Mouse (Mus musculus) intestine, embryonic 16.5 days (tissue): ENCODE data around the gene Vamp8. TPM values are rescaled to one million over a fixed set of nuclear protein-coding genes. Genes with fewer than 3 reads are reported as not detected.

Experiments
- ATAC-seq: fragments of 200-750 bp; cut with Nextera tagmentation; 2 replicates; pipeline ENCODE4 v1.8.0; 2017; ENCODE audit warnings: moderate TSS enrichment, moderate library complexity
- H3K27ac ChIP-seq: fragments of 300-500 bp; sonication (generic); 2 replicates; pipeline ENCODE4 v1.5.1; 2014; ENCODE audit warnings: mild to moderate bottlenecking, low read length
- H3K27me3 ChIP-seq: fragments of 300-500 bp; sonication (generic); replicated peaks from 2 replicates; pipeline ENCODE4 v1.6.1; 2014; ENCODE audit warnings: low read length, control low read depth, mixed read lengths; ENCODE audit not compliant: control insufficient read depth, insufficient read depth
- H3K36me3 ChIP-seq: fragments of 300-500 bp; sonication (generic); 2 replicates; pipeline ENCODE4 v1.6.1; 2014; ENCODE audit warnings: low read length, control low read depth; ENCODE audit not compliant: control insufficient read depth, insufficient read depth
- H3K4me1 ChIP-seq: fragments of 300-500 bp; sonication (generic); 2 replicates; pipeline ENCODE4 v1.6.1; 2014; ENCODE audit warnings: low read length, control low read depth, mixed read lengths; ENCODE audit not compliant: control insufficient read depth, insufficient read depth
- H3K4me2 ChIP-seq: fragments of 300-500 bp; sonication (generic); 2 replicates; pipeline ENCODE4 v1.6.1; 2014; ENCODE audit warnings: low read depth, low read length, control low read depth
- H3K4me3 ChIP-seq: fragments of 300-500 bp; sonication (generic); 2 replicates; pipeline ENCODE4 v1.5.1; 2014; ENCODE audit warnings: mild to moderate bottlenecking, low read length
- H3K9ac ChIP-seq: fragments of 300-500 bp; sonication (generic); 2 replicates; pipeline ENCODE4 v1.6.1; 2014; ENCODE audit warnings: low read depth, low read length
- H3K9me3 ChIP-seq: fragments of 300-500 bp; sonication (generic); 2 replicates; pipeline ENCODE4 v1.6.1; 2016; ENCODE audit warnings: low read length, control low read depth; ENCODE audit not compliant: control insufficient read depth
- WGBS: fragments of 180-500 bp; shearing (Covaris S2); extraction: QIAGEN DNeasy Blood & Tissue Kit; methylation state at CpG from one replicate; pipeline ENCODE4 v1.1.7; 2014; 5-methylcytosine and 5-hydroxymethylcytosine counted together
- polyA plus RNA-seq: library from polyadenylated mRNA; unstranded; fragments of >200 nt; fragmentation: Nextera tagmentation; extraction: Ambion mirVana; gene quantifications from 2 replicates; pipeline ENCODE4 v1.2.1, GENCODE M21; 2015

Vamp8 gene
- 251 and 269 TPM in 2 replicates for polyA plus RNA-seq

GRCm38 (mm10) chr6:72389941-72390771 lies at the start of gene Vamp8:
Vamp8 (minus strand) TSS chr6:72390703.
- H3K4me1 ChIP-seq: peaks cover 24% of the 10 kb centered on the region
- 1% methylated on average over 33 of the region's 33 CpGs for WGBS
- peaks cover 6% of the 10 kb centered on the region for H3K36me3 ChIP-seq
- ATAC-seq: peak; percentile 90
- H3K9ac ChIP-seq: peak within 1 kb of the TSS; percentile 87
- H3K27ac ChIP-seq: peak within 1 kb of the TSS; percentile 93
- H3K9me3 ChIP-seq: no peaks in the 10 kb centered on the region
- H3K4me2 ChIP-seq: peak within 1 kb of the TSS; percentile 81
- peak within 1 kb of the TSS; percentile 56 for H3K4me3 ChIP-seq
- H3K27me3 ChIP-seq: no peaks in the 10 kb centered on the region

- Histone ChIP-seq H3K4me3 (peak within 1 kb of the TSS; percentile 99), H3K9me3 (no peaks in the 10 kb centered on the region), H3K27ac (peak within 1 kb of the TSS; percentile 99), H3K4me2 (peak within 1 kb of the TSS; percentile 78), H3K9ac (peak within 1 kb of the TSS; percentile 100), H3K4me1 (peaks cover 9% of the 10 kb centered on the region; the same call in 1 of the 2 replicates), H3K36me3 (peaks cover 5% of the 10 kb centered on the region; the same call in 1 of the 2 replicates), H3K27me3 (no peaks in the 10 kb centered on the region)
- WGBS: under 1% methylated on average over 75 of the region's 77 CpGs
- peak; percentile 87 for ATAC-seq
These were observed 49.1 kb upstream of the Vamp8 start, which contains the start of gene Mat2a for GRCm38 (mm10) chr6:72439355-72440185. Mat2a (minus strand) TSS chr6:72439558.

GRCm38 (mm10) chr6:72438862-72439354 lies 48.4 kb upstream of the Vamp8 start:
- Histone ChIP-seq H3K4me3 (peak overlapping the region; percentile 99), H3K27ac (peak overlapping the region; percentile 99), H3K4me1 (peaks cover 9% of the 10 kb centered on the region; the same call in 1 of the 2 replicates), H3K36me3 (peaks cover 5% of the 10 kb centered on the region; the same call in 1 of the 2 replicates), H3K9ac (peak overlapping the region; percentile 100), H3K27me3 (no peaks in the 10 kb centered on the region), H3K4me2 (peak overlapping the region; percentile 78), H3K9me3 (no peaks in the 10 kb centered on the region)
- under 1% methylated on average over 56 of the region's 57 CpGs for WGBS
- ATAC-seq: peak; percentile 72

DNA sequence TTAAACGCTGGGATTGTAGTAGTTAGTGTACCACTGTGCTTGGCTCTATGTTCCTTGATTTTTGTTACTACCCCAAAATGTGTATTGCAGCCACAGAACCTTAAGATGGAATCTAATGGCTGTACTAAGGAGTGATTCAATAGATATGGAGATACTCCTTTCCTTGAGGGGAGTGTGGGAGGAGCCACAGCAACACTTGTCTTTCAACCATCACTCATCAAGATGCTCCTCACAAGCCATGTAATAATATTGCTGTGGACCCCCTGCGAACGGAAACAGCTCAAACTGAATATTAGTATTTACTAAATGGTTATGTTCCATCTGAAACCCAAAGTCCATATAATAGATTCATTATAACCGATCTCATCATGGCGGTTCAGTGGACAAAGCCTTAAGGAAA lies 47.7 kb upstream of the Vamp8 start:
- ATAC-seq: no peak
- Histone ChIP-seq H3K9me3 (no peaks in the 10 kb centered on the region), H3K36me3 (peaks cover 5% of the 10 kb centered on the region; the same call in 1 of the 2 replicates), H3K27me3 (no peaks in the 10 kb centered on the region), H3K4me3 (peak overlapping the region; percentile 99), H3K27ac (no peak overlapping the region), H3K4me1 (peaks cover 9% of the 10 kb centered on the region; the same call in 1 of the 2 replicates), H3K9ac (peak overlapping the region; percentile 100), H3K4me2 (peak overlapping the region; percentile 78)
- WGBS: 0% methylated on average over 5 of the region's 5 CpGs

DNA sequence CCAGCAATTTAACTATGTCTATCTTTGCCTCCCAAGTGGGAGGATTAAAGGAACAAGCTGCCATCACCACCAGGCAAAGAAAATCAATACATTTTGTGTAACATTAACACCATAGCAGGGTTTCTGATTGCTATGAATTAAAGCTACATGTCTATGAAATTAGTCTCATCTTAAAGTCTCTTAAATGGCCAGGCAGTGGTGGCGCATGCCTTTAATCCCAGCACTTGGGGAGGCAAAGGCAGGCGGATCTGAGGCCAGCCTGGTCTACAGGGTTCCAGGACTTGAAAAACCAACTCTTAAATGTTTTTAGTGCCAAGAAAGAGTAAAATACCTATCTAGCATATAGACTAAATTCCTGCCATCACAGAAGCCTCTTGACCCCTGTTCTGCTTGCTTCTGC lies 41.6 kb upstream of the Vamp8 start:
- 84% methylated on average over 2 of the region's 2 CpGs for WGBS
- Histone ChIP-seq H3K4me3 (no peak overlapping the region), H3K36me3 (peaks cover 5% of the 10 kb centered on the region; the same call in 1 of the 2 replicates), H3K4me1 (peaks cover under 1% of the 10 kb centered on the region; the same call in 1 of the 2 replicates), H3K9me3 (no peaks in the 10 kb centered on the region), H3K27ac (0 out of 2 replicates have a peak overlapping the region, but pooled peaks have one; percentile 4), H3K9ac (no peak overlapping the region), H3K27me3 (no peaks in the 10 kb centered on the region), H3K4me2 (no peak overlapping the region)
- ATAC-seq: no peak

DNA sequence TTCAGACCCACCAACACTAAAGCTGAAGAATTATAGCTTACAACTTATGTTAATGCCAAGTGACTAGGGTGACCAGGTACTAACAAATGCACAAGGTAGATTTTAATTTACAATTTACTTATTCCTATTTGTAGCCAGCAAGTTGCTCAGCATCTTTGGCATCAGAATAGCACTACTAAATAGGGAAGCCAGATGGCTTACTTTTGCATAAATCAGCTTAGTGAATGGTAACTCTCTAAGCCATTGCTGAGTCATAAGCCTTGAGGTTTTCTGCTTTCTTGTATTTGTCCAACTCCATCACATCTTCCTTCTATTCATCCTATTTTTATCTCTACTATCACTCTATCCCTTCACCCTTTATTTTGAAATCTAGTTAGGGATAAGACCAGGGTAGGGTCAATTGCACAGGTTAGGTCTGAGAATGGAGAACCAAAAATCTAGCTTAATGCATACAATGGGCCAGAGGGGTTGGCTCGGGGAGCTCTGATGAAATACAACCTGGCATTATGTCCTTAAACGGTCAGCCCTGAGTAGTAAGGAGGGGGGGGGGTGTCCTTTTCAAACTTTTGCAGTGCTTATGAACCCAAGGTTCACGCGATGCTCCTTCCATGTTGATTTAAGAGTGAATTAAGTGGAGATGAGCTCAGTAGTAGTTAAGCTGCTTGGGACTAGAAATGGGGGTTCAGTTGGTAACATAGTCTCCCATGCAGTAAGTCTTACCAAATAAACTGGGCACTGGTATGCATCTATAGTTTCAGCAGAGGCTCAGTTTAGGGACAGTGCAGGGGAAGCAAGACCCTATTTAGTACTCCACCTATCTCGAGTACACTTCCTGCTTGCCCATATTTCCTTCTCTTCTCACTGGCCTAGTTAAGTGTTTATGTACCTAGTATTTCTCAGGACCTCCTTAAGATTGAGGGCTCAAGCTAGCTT lies 40.8 kb upstream of the Vamp8 start:
- Histone ChIP-seq H3K4me3 (no peak overlapping the region), H3K27me3 (no peaks in the 10 kb centered on the region), H3K9ac (no peak overlapping the region), H3K27ac (no peak overlapping the region), H3K4me2 (no peak overlapping the region), H3K36me3 (peaks cover 7% of the 10 kb centered on the region; the same call in 1 of the 2 replicates), H3K4me1 (no peaks in the 10 kb centered on the region), H3K9me3 (no peaks in the 10 kb centered on the region)
- ATAC-seq: peak; percentile 27
- 47% methylated on average over 5 of the region's 5 CpGs for WGBS

- WGBS: 79% methylated on average over 21 of the region's 21 CpGs
- Histone ChIP-seq H3K9me3 (no peaks in the 10 kb centered on the region), H3K4me3 (no peak overlapping the region), H3K4me1 (no peaks in the 10 kb centered on the region), H3K27ac (no peak overlapping the region), H3K27me3 (no peaks in the 10 kb centered on the region), H3K4me2 (no peak overlapping the region), H3K36me3 (peaks cover 21% of the 10 kb centered on the region), H3K9ac (no peak overlapping the region)
- ATAC-seq: peak; percentile 34
These were observed 38.7 kb upstream of the Vamp8 start for GRCm38 (mm10) chr6:72429061-72429842.

DNA sequence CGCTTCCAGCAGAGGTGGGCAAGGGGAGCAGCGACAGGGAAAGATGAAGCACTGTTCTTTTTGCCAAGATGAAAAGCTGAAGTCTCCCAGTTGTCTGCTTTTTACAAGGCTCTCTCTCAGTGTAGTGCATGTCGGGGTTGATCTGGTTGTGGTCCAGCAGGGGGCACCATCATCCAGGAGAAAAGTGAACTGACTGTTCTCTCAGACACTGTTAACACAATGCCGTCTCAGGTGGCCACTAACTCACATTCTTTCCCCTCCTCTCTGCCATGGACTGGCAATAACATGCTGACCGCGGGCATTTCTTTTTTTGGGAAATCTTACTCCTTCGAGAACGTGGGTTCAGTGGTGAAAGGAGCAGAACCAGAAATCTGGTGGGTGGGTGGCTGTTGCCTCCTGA lies 37.5 kb upstream of the Vamp8 start:
- Histone ChIP-seq H3K4me2 (no peak overlapping the region), H3K4me1 (no peaks in the 10 kb centered on the region), H3K9me3 (no peaks in the 10 kb centered on the region), H3K9ac (no peak overlapping the region), H3K4me3 (no peak overlapping the region), H3K36me3 (peaks cover 30% of the 10 kb centered on the region), H3K27ac (no peak overlapping the region), H3K27me3 (no peaks in the 10 kb centered on the region)
- peak; percentile 47; the same call in 1 of the 2 replicates for ATAC-seq
- 38% methylated on average over 8 of the region's 8 CpGs for WGBS
